Mouse (Mus musculus) neutrophil, adult 5-6 weeks (primary cell): ENCODE data around the gene 2310022A10Rik. TPM values are rescaled to one million over a fixed set of nuclear protein-coding genes. Genes with fewer than 3 reads are reported as not detected.

Source experiments
- ATAC-seq: fragments of 151-379, 151-347 bp; 2 replicates; pipeline ENCODE4 v1.8.0; 2017; ENCODE audit warnings: mild to moderate bottlenecking, moderate TSS enrichment; ENCODE audit not compliant: insufficient number of reproducible peaks, poor library complexity, low FRiP score, severe bottlenecking; ENCODE audit errors: extremely low read depth
- total RNA-seq: library from RNA; stranded (forward); fragments of 200-1000 nt; gene quantifications from 2 replicates; pipeline ENCODE4 v1.2.3, GENCODE M21; 2017

Gene 2310022A10Rik
- total RNA-seq: 7.0 and 8.7 TPM in 2 replicates

DNA sequence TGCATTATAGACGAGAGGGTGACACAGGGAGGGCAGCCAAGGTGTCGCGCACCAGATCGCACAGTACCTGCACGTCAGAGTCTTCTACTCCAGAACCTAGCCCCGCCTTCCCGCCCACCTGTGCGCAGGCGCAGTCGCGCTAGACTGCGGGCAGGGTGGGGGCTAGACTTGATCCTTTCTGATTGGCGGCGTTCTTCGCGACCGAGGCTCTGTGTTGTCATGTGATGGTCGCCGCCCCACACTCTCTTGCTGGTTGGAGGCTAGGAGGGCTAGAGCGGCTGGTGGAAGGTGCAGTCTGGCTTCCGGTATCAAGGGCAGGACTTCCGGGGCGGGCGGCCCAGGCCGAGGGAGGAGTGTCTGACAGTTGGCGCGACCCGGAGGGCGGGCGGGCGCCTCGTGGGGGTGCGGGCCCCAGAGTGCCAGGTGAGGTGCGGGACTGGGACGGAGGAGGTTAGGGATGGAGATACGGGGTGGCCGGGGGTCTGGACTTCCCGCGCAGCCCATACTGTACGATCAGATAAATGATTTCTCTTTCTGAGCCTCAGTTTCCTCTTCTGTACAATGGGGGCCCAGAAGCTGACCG lies at the start of gene 2310022A10Rik, which contains the start of gene Pld3:
2310022A10Rik (plus strand) TSS at position 303 of the 583 bp plus-strand sequence.
Pld3 (minus strand) TSS at position 288 of the 583 bp plus-strand sequence.
- peak; percentile 98 for ATAC-seq

GRCm38 (mm10) chr7:27506765-27507370 lies 46.2 kb upstream of the 2310022A10Rik start:
- ATAC-seq: no peak

DNA sequence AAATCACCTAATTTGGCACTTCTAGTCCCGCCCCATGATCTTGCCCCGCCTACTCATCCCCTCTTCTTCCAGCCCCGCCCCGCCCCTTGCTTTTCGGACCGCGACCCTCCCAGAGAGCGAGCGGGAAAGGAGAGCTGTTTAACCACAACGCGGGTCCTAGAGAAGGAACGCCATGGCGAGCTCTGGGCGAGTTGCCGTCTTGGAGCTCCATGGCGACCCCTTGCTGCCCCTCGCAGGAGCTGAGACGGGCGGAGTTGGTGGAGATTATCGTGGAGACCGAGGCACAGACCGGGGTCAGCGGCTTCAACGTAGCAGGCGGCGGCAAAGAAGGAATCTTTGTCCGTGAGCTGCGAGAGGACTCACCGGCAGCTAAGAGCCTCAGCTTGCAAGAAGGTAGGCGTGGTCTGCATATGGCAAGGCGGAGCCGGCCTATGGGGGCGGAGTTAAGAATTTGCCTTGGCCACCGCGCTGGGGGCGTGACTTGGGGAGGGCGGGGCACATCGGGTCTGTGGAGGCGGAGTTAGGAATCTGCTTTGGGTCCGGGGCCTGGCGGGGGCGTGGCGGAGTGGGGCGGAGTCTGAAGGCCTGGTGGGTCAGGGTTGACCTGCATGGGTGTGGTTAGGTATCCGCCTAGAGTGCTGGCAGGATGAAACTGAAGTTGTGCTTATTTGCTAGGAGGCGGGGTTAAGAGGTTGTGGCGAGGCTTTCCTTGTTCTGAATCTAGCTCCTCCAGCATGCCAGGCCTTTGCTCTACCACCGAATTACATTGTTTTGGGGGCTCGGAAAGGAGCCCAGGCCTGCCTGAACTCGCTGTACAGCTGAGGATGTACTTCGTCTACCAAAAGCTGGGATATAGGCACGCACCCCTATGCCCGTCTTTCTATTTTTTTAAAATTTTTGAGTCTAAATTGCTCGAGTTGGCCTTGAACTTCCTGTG lies 45.1 kb upstream of the 2310022A10Rik start:
- ATAC-seq: peak; percentile 88

DNA sequence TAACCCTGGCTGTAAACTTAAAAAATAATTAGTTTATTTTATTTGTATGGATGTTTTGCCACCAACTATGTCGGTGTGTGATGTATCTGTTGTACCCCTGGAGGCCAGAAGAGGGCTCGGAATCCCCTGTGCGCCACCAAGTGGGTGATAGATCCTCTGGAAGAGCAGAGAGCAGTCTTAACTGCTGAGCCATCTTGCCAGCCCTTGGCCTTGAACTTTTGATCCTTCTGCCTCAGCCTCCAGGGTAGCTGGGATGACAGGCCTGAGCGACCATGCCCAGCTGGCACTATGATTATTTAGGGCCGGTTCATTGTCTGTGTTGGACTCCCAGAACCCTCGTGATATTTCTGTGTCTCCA lies 44.4 kb upstream of the 2310022A10Rik start:
- peak; percentile 64 for ATAC-seq

- no peak for ATAC-seq
These were observed 42.2 kb upstream of the 2310022A10Rik start for GRCm38 (mm10) chr7:27510809-27511208.

DNA sequence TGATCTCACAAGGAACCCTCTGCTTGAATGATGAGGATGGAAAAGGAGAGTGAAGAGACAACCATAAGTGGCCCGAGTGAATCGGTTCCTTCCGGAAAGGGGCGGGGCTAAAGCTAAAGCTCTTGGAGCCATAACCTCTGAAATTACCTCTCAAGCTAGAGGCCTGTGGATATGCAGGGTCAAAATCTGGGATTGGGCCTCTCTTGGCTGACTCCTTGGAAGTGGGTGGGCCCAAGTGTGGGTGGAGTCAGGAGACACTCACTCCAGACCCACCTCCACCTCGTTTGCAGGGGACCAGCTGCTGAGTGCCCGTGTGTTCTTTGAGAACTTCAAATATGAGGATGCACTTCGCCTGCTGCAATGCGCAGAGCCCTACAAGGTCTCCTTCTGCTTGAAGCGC lies 38.1 kb upstream of the 2310022A10Rik start:
- ATAC-seq: no peak

GRCm38 (mm10) chr7:27518314-27518713 lies 34.7 kb upstream of the 2310022A10Rik start:
- no peak for ATAC-seq

DNA sequence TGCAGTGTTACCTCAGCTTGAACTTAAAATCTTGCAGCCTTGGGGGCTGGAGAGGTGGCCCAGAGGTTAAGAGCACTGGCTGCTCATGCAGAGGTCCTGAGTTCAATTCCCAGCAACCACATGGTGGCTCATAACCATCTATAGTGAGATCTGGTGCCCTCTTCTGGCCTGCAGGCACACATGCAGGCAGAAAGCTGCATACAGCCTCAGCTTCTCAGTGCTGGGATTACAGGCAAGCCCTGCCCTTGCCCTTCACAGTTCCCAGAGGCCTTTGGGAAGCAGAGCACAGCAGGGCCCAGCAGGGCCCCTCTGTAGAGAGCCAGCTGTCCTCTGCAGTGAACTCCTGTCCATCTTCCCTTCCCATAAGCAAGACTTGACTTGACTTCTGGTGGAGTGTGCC lies 32.9 kb upstream of the 2310022A10Rik start:
- ATAC-seq: no peak

DNA sequence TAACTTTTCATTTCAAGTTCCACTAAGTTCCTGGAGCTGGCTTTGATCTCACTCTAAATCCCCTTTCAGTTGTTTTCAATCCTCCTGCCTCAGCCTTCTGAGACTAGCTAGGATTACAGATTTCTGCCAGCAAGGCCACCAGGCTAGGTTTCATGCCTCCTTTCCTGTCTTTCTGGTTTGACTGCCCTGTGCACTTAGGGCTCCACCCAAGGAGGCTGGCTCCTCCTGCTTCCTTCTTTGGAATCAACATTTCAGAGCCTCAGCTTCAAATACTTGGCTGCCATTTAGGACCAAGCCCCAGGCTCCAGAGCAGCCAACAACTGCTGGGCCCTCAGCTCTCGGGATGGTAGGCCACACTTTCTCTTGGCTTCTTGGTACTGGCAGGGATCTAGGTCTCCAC lies 32.4 kb upstream of the 2310022A10Rik start:
- ATAC-seq: no peak

- no peak for ATAC-seq
These were observed 30.1 kb upstream of the 2310022A10Rik start, which contains the start of gene Hipk4 for GRCm38 (mm10) chr7:27522967-27523366. TSS of gene Hipk4 (plus strand) at chr7:27523267.

- ATAC-seq: no peak
These were observed 29.2 kb upstream of the 2310022A10Rik start for GRCm38 (mm10) chr7:27523805-27524204.

DNA sequence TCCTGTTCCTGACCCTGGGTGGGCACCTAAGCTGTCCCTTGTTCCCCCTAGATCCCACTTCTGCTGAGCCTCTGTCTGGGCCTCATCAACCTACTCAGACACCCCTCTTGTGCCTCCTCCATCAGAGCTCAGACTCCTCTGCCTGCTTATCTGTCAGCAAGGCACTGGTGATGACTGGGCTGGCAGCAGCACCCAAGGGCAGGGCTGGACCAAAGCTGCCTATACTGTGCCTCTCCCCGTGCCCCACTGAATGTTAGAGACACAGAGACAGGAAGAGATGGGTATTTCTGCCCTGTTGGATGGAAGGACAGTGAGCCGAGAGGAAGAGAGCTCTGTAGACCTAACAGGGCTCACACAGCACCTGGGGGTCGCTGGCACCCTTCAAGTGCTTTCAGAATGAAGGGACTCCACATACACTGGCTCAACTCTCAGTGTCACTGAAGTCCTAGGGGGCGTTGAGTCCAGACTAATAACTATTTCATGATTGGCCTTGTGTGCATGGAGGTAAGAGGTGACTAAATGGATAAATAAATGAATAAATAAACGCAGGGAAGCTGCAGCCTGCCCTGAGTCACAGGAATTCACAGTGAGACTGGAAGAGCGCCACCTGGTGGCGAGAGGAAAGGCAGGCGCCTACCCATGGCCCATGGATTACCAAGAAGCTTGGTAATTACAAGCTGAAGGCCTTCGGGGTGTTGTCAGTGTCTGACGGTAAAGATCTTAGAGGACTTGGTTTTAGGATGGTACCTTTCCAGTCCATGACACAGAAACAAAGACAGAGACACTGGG lies 26.8 kb upstream of the 2310022A10Rik start:
- peak; percentile 70 for ATAC-seq

- no peak for ATAC-seq
These were observed 24.0 kb upstream of the 2310022A10Rik start for GRCm38 (mm10) chr7:27529070-27529469.

GRCm38 (mm10) chr7:27530937-27531336 lies 22.1 kb upstream of the 2310022A10Rik start:
- ATAC-seq: no peak

GRCm38 (mm10) chr7:27531707-27532106 lies 21.3 kb upstream of the 2310022A10Rik start:
- ATAC-seq: no peak

- no peak for ATAC-seq
These were observed 20.5 kb upstream of the 2310022A10Rik start for GRCm38 (mm10) chr7:27532480-27533050.

- no peak for ATAC-seq
These were observed 17.6 kb upstream of the 2310022A10Rik start for GRCm38 (mm10) chr7:27535386-27535785.

DNA sequence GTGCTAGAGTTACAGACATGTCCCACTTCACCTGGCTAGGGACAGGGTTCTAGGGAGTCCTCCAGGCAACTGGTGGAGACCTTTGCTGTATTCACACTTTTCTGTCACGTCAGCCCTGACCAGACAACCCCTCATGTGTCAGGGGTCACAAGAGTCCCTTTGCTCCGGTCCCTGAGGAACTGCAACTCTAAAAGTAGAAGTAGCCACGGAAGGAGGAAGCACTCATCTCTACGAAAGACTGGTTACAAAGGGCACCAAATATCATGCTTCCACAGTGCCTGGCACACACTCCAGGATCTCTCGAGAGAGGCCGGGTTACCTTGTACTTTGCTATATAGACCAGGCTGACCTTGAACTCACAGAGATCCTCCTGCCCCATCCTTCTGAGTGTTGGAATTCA lies 16.4 kb upstream of the 2310022A10Rik start:
- ATAC-seq: no peak

GRCm38 (mm10) chr7:27537998-27538397 lies 15.0 kb upstream of the 2310022A10Rik start:
- no peak for ATAC-seq
